Mouse (Mus musculus) CH12.LX (cell line): ENCODE data around the gene AL607142.1.

Experiments
- CHD2 ChIP-seq: IDR thresholded peaks from 2 replicates; pipeline ENCODE4 v1.6.1; 2011; ENCODE audit warnings: low read length, improper control_type of control experiment
- CTCF ChIP-seq, 2 experiments: IDR thresholded peaks in 1 of 2; conservative IDR thresholded peaks in 1 of 2; 2 replicates each; pipeline ENCODE4 v1.5.1; 2011 to 2012; ENCODE audit warnings: low read depth in 2 of 2, low read length in 2 of 2, improper control_type of control experiment in 1 of 2, inconsistent platforms in 1 of 2, mild to moderate bottlenecking in 1 of 2, moderate library complexity in 1 of 2
- E2F4 ChIP-seq: IDR thresholded peaks from 2 replicates; pipeline ENCODE4 v1.6.1; 2011; ENCODE audit warnings: low read depth, low read length, improper control_type of control experiment; ENCODE audit not compliant: insufficient replicate concordance
- GABPA ChIP-seq: IDR thresholded peaks from 2 replicates; pipeline ENCODE4 v1.6.1; 2012; ENCODE audit warnings: low read depth, low read length, improper control_type of control experiment, inconsistent platforms; ENCODE audit not compliant: insufficient replicate concordance
- JUND ChIP-seq: conservative IDR thresholded peaks from 2 replicates; pipeline ENCODE4 v1.6.1; 2011; ENCODE audit warnings: low read depth, low read length, improper control_type of control experiment
- MAX ChIP-seq: IDR thresholded peaks from 2 replicates; pipeline ENCODE4 v1.6.1; 2011; ENCODE audit warnings: low read length, improper control_type of control experiment
- NELFE ChIP-seq: IDR thresholded peaks from 2 replicates; pipeline ENCODE4 v1.6.1; 2011; ENCODE audit warnings: low read depth, low read length, improper control_type of control experiment
- ZC3H11A ChIP-seq: IDR thresholded peaks from 2 replicates; pipeline ENCODE4 v1.6.1; 2012; ENCODE audit warnings: low read depth, mild to moderate bottlenecking, inconsistent platforms, low read length, improper control_type of control experiment

GRCm38 (mm10) chr4:120067592-120068235, 2.9 kb downstream of the AL607142.1 start:
- TF ChIP-seq GABPA = no peak
- TF ChIP-seq CTCF (conservative IDR thresholded peaks at IDR 0.05 in 1 of 2, IDR thresholded peaks at IDR 0.05 in 1 of 2; ENCODE audit: low read depth in 2 of 2, low read length in 2 of 2) = no peak
- no peak for TF ChIP-seq E2F4
- no peak for TF ChIP-seq MAX
- TF ChIP-seq ZC3H11A = no peak
- TF ChIP-seq CHD2 = no peak
- no peak for TF ChIP-seq NELFE
- no peak for TF ChIP-seq JUND
